Mouse (Mus musculus) liver, postnatal 0 days (tissue): Measurements from ENCODE around the gene Nip7.

ENCODE experiments used
- CTCF ChIP-seq: sonication (generic); IDR thresholded peaks from 2 replicates; pipeline ENCODE4 v1.5.1; 2016; ENCODE audit warnings: antibody characterized with exemption, low read depth
- EP300 ChIP-seq: IDR thresholded peaks from 2 replicates; pipeline ENCODE4 v1.6.1; 2016; ENCODE audit warnings: antibody characterized with exemption, low read depth, mild to moderate bottlenecking

GRCm38 (mm10) chr8:107085358-107085757, 28.7 kb downstream of the Nip7 start:
- TF ChIP-seq CTCF: peak; percentile 63
- no peak for TF ChIP-seq EP300
